Mouse (Mus musculus): Measurements from ENCODE around the gene Ncs1.

DNA sequence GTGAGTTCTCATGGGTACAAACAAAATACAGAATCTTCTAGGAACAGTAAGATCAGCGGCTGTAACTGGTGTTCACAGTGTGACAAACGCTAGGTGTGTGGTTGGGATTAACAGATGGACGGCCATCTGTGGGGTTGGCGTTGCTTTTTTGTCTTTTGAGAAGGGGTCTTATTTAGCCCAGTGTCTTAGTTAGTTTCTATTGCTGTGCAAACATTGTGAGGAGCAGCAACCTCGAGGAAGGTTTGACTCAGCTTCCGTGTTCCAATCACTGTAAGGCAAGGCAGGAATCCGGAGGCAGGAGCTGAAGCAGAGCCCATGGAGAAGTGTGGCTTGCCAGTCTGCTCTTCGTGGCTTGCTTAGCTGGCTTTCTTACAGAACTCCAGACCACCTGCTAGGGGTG lies 35.5 kb downstream of the Ncs1 start:
- TF ChIP-seq POLR2A (IDR thresholded peaks at IDR 0.05; ENCODE audit: control insufficient read depth, low read depth, low read length) (no peak), CTCF (IDR thresholded peaks at IDR 0.05; ENCODE audit: control insufficient read depth, insufficient read depth, insufficient replicate concordance, low read depth, low read length) (no peak)

Data from testis, adult 2 months (tissue).